Mouse (Mus musculus) kidney, postnatal 10 days (tissue): Measurements from ENCODE around the gene Sox6.

ENCODE experiments used
- DNase-seq: peaks from one replicate; pipeline ENCODE4 v3.0.0; 2021; ENCODE audit warnings: mixed read lengths

The Sox6 gene

DNA sequence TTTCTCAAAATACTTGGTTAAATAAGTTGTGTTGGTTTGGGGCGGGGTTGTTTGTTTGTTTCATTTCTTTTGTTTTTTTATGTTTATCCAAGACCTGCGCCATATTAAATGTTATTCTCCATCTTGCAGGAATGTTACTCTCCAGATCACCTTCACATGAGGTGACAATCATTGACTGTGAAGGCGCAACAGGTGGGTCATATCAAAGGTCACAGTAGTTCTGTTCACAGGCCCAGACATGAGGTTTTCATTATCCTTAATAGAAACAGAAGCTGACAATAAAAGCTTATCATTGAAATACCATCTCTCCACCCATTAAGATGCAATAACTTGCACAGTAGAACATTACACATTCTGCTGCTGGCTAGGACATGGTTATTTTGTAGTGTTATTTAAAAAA, 54.5 kb downstream of the Sox6 start:
- no peak for DNase-seq

DNA sequence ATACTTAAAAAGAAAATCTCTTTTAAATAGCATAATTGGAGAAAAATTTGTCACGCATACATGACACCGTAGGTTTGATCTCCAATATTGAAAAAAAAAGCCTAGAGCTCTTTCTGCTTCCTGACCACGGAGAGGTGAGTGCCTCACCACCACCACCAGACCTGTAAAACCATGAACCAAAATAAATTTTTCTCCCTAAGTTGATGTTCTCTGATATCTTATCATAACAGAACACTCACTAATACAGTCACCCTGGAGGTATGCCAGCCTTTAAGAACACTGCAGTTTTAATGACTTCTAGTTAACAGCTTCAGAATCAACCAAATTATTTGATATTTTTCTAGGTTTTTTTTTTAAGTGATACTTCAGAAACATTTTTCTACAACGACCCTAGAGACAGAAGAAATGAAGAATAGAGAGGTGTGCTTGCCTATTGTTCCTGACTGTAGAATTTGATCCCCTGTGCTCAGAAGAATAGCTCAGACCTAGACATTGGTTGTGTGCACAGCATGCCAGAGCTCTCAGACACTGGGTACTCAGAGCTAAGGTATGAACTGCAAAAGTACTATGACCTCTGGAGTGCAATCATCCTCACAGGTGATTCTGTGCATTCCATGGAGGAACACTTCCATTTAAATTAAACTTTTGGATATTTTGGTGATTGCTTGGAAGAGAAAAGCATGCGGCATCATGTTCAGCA, 58.6 kb downstream of the Sox6 start:
- no peak for DNase-seq

GRCm38 (mm10) chr7:115974518-115974917, 64.1 kb downstream of the Sox6 start:
- DNase-seq: no peak

DNA sequence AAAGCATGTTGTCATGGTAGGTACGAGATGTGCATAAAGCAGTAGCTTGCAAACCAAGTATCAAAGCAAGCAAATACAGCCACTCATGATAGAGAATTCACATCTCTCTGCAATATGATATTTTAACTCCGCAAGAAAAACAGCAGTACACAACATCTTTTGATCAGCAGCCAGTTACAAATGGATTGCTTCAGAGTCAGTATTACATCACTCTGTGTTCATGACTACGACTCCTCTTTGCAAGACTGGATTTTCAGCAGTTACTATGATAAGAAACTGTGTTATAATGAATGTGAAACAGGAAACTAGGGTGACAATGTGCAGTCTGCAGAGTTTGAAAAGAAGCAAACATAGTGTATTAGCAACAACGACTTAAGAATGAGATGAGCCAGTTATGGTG, 71.4 kb downstream of the Sox6 start:
- DNase-seq: no peak

DNA sequence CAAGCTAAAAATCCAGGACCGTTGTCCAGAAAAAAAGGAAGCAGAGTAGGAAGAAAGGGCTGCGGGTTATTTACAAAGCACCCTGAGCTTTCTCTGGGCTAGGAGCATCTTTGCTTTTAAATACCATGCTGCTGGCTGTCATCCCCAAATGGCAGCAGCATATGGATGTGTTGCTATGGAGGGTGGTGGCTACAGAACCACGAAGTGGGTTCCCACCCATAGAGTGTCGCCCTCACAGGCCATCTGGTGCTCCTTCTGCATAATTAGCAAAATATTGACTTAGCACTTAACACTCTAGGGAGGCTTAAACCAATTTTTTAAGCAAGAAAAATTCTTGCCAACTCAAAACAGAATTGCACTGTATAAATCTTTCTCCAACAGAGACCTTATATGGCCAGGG, 72.4 kb downstream of the Sox6 start:
- DNase-seq: no peak

- no peak for DNase-seq
Measured at GRCm38 (mm10) chr7:115953046-115953445, 85.5 kb downstream of the Sox6 start.

DNA sequence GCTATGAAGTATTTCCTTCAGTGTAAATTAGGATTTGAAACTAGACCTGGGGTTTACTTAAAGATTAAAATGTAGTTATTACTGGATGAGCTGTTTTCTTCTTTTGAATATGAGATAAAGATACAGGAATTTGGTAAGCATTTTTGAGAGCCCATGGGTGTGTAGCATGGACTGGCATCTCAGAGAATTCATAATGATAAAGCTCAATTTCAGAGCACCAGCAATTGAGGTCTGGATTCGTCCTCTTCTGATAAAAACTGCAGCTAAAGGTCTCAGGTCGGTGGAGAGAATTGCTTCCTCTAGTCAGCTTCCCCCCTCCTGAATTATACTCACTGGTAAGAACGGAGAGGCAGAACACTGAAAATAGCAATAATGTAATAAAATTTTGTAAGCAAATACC, 86.4 kb downstream of the Sox6 start:
- no peak for DNase-seq

DNA sequence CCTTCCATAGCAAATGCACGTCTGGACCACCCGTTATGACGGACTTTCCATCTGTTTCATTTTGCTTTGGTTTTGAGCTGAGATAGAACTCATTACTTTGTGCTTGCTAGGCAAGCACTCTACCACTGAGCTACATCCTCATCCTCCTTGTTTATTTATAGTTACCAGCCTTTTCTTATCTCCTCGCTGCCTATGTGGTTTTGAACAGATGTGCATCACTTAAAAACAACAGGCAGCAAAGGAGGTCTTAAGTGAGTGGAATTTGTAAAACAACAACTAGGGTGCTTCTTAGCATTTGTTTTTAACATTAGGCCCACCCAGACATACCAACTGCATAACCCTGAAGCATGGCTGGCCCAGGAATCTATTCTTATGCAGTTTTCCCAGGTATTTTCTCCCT, 86.9 kb downstream of the Sox6 start:
- no peak for DNase-seq

GRCm38 (mm10) chr7:115947916-115948315, 90.7 kb downstream of the Sox6 start:
- DNase-seq: no peak

- no peak for DNase-seq
Measured at GRCm38 (mm10) chr7:115946559-115946958, 92.0 kb downstream of the Sox6 start.

GRCm38 (mm10) chr7:115945516-115945915, 93.1 kb downstream of the Sox6 start:
- DNase-seq: no peak

DNA sequence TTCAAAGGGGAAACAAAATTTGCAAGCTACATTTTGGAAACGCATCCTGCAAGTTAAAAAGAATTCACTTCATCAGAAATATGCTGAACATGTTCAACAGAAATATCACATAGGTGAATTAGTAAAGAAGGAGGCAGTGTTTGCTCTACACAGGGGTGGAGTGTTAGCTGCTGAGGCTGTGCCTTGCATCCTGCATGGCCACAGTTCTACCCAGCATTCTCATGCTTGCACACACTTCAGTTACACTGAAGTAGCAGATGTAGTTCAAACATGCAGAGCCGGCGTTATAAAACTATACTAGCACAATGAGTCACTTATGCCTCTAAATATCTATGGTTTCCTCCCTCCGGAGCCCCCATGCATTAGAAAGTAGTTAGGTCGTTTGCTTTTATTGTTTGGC, 94.3 kb downstream of the Sox6 start:
- no peak for DNase-seq

- no peak for DNase-seq
Measured at GRCm38 (mm10) chr7:115941766-115942165, 96.8 kb downstream of the Sox6 start.

- no peak for DNase-seq
Measured at GRCm38 (mm10) chr7:115939292-115939691, 99.3 kb downstream of the Sox6 start.

DNA sequence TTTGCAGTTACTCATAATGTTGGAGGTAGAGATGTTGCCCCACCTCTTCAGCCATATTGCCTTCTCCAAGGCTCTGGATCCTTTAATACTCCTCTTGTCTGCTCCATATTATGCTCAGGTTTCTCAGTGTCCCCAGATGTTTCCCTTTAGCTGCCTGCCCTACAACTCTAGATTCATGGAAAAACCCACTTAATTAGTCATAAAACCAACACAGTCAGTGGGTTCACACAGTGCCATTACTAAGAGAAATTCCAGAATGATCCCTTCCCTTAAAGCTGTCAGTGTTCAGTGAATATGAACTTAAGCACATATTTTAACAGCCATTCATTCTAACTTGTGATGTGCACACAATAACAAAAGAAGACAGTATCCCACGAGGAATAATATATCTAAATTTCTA, 101.7 kb downstream of the Sox6 start:
- no peak for DNase-seq

GRCm38 (mm10) chr7:115915338-115915737, 123.3 kb downstream of the Sox6 start:
- DNase-seq: no peak

DNA sequence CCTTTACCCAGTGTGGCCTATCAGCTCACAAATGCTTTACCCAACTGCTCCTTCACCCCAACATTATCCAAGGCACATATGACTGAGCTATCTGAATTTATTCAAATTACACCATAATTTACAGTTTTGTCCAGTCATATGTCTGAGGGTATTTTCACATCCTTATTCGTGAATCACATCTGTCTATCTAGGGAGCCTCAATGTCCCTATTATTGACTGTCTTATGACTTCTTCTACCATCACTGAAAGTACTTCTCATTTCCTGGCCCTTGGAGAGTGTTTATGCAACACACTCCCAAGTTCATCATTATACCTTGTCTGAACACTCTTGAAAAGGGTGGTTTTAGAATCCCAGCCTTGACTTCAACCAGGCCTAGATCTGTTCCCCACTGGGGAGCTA, 128.3 kb downstream of the Sox6 start:
- DNase-seq: no peak

DNA sequence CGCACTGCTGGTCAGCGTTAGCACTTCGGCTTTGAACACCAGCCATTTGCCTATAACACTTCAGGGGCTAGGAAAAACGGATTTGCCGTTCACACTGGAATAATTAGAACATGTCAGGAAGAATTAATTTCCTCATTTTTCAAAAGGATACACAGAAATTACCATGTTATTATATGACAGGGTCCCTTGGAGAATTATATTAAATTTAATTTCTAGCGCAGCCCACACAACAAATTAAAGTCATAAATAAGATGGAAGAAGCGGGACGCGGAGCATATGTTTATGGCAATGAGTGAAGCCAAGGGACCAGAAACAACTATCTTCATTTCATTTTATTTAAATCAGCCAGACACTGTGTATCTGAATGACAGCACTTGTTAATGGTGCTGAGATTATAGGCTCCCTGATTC, 133.8 kb downstream of the Sox6 start:
- no peak for DNase-seq

- no peak for DNase-seq
Measured at GRCm38 (mm10) chr7:115903931-115904797, 134.4 kb downstream of the Sox6 start.

- DNase-seq: no peak
Measured at GRCm38 (mm10) chr7:115903368-115903767, 135.2 kb downstream of the Sox6 start.

- no peak for DNase-seq
Measured at GRCm38 (mm10) chr7:115895831-115896230, 142.8 kb downstream of the Sox6 start.

GRCm38 (mm10) chr7:115895028-115895671, 143.4 kb downstream of the Sox6 start:
- DNase-seq: no peak

GRCm38 (mm10) chr7:115891482-115891881, 147.1 kb downstream of the Sox6 start:
- no peak for DNase-seq

DNA sequence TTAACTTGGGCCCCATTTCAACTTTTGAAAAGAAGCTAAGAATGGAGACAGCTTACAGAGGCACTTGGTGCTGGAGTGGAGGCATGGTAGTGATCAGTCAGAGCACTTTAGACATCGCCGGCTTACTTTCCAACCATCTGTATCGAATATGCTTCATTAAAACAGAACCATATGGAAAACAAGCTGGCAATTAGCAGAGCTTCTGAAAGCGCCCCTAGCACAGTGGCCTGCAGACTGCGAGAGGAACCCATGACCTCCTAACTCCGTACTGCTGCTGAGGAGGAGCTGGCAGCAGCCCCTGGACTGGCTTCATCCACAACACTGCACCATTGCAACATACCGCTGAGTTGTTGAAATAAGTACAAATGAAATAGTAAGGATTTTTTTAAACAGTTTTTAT, 148.7 kb downstream of the Sox6 start:
- DNase-seq: no peak
